Mouse (Mus musculus) left cerebral cortex, postnatal 10 days (tissue): Measurements from ENCODE around the gene Nudt15. TPM values are rescaled to one million over a fixed set of nuclear protein-coding genes. Genes with fewer than 3 reads are reported as not detected.
A peak's percentile ranks its signal among the peaks of the same experiment; 100 is the strongest.

Experiments used
- DNase-seq, 2 experiments: peaks; one replicate each; pipeline ENCODE4 v3.0.0; 2021 to 2022; ENCODE audit warnings: low spot score in 2 of 2, mixed read lengths in 1 of 2; ENCODE audit errors: extremely low spot score in 1 of 2
- intact Hi-C: fragments of 180-260 bp; cut with DNase I; formaldehyde crosslinking; loops from one replicate; pipeline ENCODE4 v1.15.1; 2025
- total RNA-seq, 2 experiments: library from RNA; stranded (reverse); gene quantifications; 2 replicates each; pipeline ENCODE4 v1.2.3; 2021

Nudt15 gene
- total RNA-seq, 2 experiments from 2014 or later, result 6.9 to 7.9 TPM

DNA sequence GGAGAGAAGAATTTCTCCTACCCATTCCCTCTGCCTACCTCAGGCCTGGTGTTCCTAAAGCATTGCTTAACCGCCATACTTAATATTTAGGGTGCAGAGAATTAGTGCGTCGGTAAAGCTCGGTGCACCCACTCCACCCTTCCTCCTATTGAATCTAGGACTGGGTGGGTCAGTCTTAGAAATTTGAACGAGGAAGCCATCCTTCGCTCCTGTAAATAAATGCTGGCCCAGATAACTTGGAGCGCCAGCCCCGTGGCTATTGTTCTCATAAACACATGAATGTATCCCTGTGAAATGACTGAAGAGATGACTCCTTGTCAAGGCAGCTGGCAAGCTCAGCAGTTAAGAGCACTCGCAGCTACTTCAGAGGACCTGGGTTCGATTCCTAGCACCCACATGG lies 71.0 kb downstream of the Nudt15 start:
- intact Hi-C loops, result loop anchor here (10.0 kb wide), 2 partner anchors 152 to 372 kb away; partner anchors contain the start of gene Rb1
- no peak for DNase-seq

DNA sequence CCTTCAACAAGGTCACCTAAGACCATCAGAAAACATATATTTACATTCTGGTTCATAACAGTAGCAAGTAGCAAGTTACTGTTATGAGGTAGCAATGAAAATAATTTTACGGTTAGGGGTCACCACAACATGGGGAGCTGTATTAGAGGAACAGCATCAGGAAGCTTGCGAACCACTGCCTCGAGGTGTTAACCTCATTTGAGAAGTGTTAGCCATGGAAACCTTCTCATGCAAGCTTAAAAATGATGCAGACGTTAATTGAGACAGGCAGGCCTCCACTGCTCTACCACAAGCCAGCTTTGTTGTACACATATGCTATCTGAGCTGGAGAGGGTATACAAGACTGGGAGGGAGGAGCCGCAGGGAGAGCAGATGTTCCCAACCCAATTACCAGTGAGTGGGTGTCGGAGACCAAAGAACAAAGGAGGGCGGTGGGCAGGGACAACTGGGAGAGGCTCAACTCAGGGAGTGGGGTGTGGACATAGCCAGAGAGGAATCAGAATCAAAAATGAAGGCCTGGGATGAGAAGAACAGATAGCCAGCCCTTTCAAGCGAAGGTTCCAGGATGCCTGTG lies 71.6 kb downstream of the Nudt15 start:
- no peak for DNase-seq
- intact Hi-C loops, result loop anchor here (10.0 kb wide), 2 partner anchors 152 to 372 kb away; partner anchors contain the start of gene Rb1

DNA sequence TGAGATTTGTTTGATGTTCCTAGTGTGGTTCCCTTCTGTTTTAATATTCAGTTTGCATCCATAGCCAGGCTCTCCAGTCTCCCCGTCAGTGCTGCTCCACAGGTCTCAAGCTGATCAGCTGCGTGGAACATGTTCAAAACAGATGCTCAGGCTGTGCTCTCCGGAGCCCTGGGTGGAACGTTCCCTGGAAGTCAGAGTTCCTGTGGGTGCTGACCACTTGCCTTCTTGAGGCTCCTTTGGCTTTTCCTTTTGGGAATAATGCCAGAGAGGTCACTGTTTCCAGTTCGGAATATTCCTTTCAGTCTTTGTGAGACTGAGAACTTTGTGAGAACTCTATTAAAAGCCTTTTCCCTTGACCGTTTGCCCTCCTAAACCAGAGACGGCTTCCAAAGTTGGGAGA lies 72.5 kb downstream of the Nudt15 start:
- peak in 1 of 2 experiments; percentile 43 for DNase-seq
- intact Hi-C loops, result loop anchor here (10.0 kb wide), 2 partner anchors 151 to 371 kb away; partner anchors contain the start of gene Rb1

DNA sequence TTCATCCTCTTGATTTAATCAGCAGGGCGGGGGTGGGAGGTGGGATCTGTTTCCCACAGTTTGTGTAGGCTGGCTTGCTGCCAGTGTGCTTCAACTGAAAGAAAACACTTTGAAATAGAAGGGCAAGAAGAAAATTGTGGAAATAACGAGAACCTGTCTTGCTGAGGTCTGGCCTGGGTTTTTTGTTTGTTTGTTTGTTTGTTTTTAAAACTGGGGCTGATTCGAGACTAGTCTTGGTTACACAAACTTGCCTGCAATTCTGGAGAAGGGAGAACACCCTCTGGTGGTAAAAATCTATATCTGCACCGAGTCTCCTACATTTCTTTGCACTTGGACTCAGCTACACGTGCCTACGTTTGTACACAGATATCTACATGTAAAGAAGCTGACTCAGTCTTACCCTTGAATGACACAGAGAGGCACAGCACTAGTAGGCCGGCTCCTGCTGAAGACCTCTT lies 73.4 kb downstream of the Nudt15 start:
- intact Hi-C loops, result loop anchor here (5.0 to 10.0 kb wide), 3 partner anchors 92 to 370 kb away; partner anchors contain the start of gene Rb1

DNA sequence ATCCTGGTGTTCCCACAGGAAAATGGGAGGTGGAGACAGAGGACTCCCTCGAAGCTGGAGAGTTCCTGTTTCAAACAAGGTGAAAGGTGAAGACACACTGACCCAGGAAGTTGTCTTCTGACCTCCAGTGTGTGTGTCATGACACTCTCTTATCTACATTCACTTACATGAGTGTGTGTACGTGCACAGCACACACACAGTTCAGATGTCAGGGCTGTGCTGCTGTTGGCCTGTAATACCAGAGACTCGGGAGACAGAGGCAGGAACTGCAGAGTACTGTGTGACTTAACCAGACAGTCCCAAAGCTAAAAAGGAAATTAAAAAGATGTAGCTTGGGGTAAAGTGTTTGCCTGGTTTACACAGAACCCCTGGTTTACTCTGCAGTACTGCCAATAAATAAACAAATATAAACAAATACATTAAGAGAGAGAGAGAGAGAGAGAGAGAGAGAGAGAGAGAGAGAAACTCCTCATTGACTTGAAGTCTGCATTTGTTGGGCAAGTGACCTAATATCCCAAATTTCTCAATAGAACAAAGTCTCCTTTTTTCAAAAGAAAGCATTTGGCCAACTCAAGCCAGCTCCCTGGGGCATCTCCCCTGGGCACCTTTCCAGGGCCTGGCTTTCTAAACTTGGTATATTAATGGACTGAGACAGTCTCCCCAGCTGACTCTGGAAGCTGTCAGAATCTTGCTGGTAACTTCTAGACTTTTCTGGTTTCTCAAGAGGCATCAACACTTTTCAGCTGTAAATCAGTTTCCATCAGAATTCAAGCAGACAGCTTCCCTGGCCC lies 74.2 kb downstream of the Nudt15 start:
- DNase-seq, result peak; percentile 38 to 69
- intact Hi-C loops, result loop anchor here (5.0 to 10.0 kb wide), 3 partner anchors 92 to 369 kb away; partner anchors contain the start of gene Rb1

More for the DNA sequence above, 73.4 kb downstream of the Nudt15 start:
- DNase-seq, result peak; percentile 41 to 70

GRCm38 (mm10) chr14:73472205-73472604 lies 75.8 kb downstream of the Nudt15 start:
- intact Hi-C loops, result loop anchor here (5.0 to 10.0 kb wide), 3 partner anchors 90 to 367 kb away; partner anchors contain the start of gene Rb1
- no peak for DNase-seq

DNA sequence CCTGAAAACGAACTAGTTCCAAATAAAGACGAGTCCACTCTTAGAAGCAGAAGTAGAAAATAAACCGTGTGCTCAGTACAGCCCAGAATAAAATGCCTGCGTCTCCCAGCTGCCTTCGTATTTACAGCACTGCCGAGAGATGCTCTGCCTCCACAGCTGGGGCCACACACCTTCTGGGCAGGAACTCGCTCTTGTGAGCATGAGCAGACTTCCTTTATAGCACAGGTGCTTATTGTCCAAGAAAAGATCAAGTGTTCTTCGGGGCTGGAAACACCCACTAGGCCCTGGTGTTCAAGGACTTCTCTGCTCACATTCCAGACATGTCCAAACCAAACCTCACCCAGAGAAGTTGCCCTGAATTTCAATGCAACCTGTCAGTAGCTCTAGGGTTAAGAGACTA lies 77.4 kb downstream of the Nudt15 start:
- no peak for DNase-seq
- intact Hi-C loops, result loop anchor here (5.0 to 10.0 kb wide), 3 partner anchors 88 to 366 kb away; partner anchors contain the start of gene Rb1

- intact Hi-C loops, result no loop called here
Observed at GRCm38 (mm10) chr14:73469506-73469905, 78.5 kb downstream of the Nudt15 start.

More at GRCm38 (mm10) chr14:73469506-73469905, 78.5 kb downstream of the Nudt15 start:
- peak; percentile 67 to 77 for DNase-seq

Other genes starting within 250 kb of the Nudt15 start
- 10 to 100 TPM; 35.9 to 37.9 TPM for gene Rb1, start 222.4 kb downstream of the Nudt15 start, total RNA-seq
- gene Itm2b, start 163.0 kb downstream of the Nudt15 start, total RNA-seq, result 100 to 1,000 TPM; 537 to 566 TPM
- 10 to 100 TPM; 31.6 to 31.9 TPM for gene Med4, start 38.2 kb downstream of the Nudt15 start, total RNA-seq
- 100 to 1,000 TPM; 141 to 150 TPM for gene Sucla2, start 22.9 kb downstream of the Nudt15 start, total RNA-seq
- gene Gm21750, start 113.0 kb upstream of the Nudt15 start, total RNA-seq, result under 1 TPM in 1 of 2 experiments, not detected in 1; 0.21 TPM